Mouse (Mus musculus): ENCODE data around the gene Ptf1a.

Ptf1a gene

GRCm38 (mm10) chr2:19452531-19453055 is 7.1 kb downstream of the Ptf1a start:
- no peak for DNase-seq (ENCODE audit: low read depth)

GRCm38 (mm10) chr2:19455228-19455627 is 9.8 kb downstream of the Ptf1a start:
- DNase-seq (ENCODE audit: low read depth), result no peak

GRCm38 (mm10) chr2:19455857-19456482 is 10.5 kb downstream of the Ptf1a start:
- DNase-seq (ENCODE audit: low read depth), result no peak

- DNase-seq (ENCODE audit: low read depth), result no peak
These were observed 13.3 kb downstream of the Ptf1a start for GRCm38 (mm10) chr2:19458785-19459184.

GRCm38 (mm10) chr2:19461940-19462339 is 16.5 kb downstream of the Ptf1a start:
- no peak for DNase-seq (ENCODE audit: low read depth)

GRCm38 (mm10) chr2:19490262-19490661 is 44.8 kb downstream of the Ptf1a start:
- no peak for DNase-seq (ENCODE audit: low read depth)

All from c-Kit-positive CD71-negative TER-119-negative erythroid progenitor cells, embryonic 14.5 days (primary cell).